Mouse (Mus musculus) limb, embryonic 12.5 days (tissue): Measurements from ENCODE around the gene Dmrtc1a. TPM values are rescaled to one million over a fixed set of nuclear protein-coding genes. Genes with fewer than 3 reads are reported as not detected.

Source experiments
- polyA plus RNA-seq: library from polyadenylated mRNA; unstranded; fragments of >200 nt; fragmentation: Nextera tagmentation; extraction: Ambion mirVana; gene quantifications from 2 replicates; pipeline ENCODE4 v1.2.1, GENCODE M21; 2016

The Dmrtc1a gene
- polyA plus RNA-seq, 1 experiment from 2014 or later, result 1.1 TPM

Other genes starting within 250 kb of the Dmrtc1a start
- not detected in 2 replicates for gene Gm3880, start 221.7 kb downstream of the Dmrtc1a start, polyA plus RNA-seq
- gene Gm9112, start 201.1 kb downstream of the Dmrtc1a start, polyA plus RNA-seq, result not detected in 2 replicates
- gene Dmrtc1b, start 200.8 kb downstream of the Dmrtc1a start, polyA plus RNA-seq, result not detected in 2 replicates
- gene Dmrtc1c1, start 105.7 kb downstream of the Dmrtc1a start, polyA plus RNA-seq, result not detected in 2 replicates
- gene Dmrtc1c2, start 54.1 kb downstream of the Dmrtc1a start, polyA plus RNA-seq, result not detected in 2 replicates
- gene 1700031F05Rik, start 40.7 kb downstream of the Dmrtc1a start, polyA plus RNA-seq, result not detected in 2 replicates
- not detected in 2 replicates for gene 1700011M02Rik, start 218 bp upstream of the Dmrtc1a start, polyA plus RNA-seq
- not detected in 2 replicates for gene 1700018G05Rik, start 19.7 kb upstream of the Dmrtc1a start, polyA plus RNA-seq